Mouse (Mus musculus): Measurements from ENCODE around the gene Zfp281. TPM values are rescaled to one million over a fixed set of nuclear protein-coding genes. Genes with fewer than 3 reads are reported as not detected.
A peak's percentile ranks its signal among the peaks of the same experiment; 100 is the strongest.

Gene Zfp281
- polyA plus RNA-seq, 1 experiment from 2014 or later = 33.6 TPM

GRCm38 (mm10) chr1:136666513-136666912, 41.8 kb downstream of the Zfp281 start:
- Histone ChIP-seq H3K4me1 (peaks cover 14% of the 10 kb centered on the region), H3K27ac (no peak overlapping the region), H3K9ac (no peak overlapping the region), H3K4me3 (no peak overlapping the region), H3K27me3 (0 out of 2 replicates have a peak, but pooled peaks cover 3% of the 10 kb centered on the region), H3K4me2 (replicated peaks) (no peak overlapping the region), H3K36me3 (no peaks in the 10 kb centered on the region), H3K9me3 (replicated peaks) (no peaks in the 10 kb centered on the region)
- no peak for ATAC-seq (ENCODE audit: low FRiP score)
- WGBS = 77% methylated on average over 2 of the region's 2 CpGs

GRCm38 (mm10) chr1:136669926-136670325, 45.2 kb downstream of the Zfp281 start:
- no peak overlapping the region for H3K4me2 ChIP-seq (replicated peaks)
- WGBS = 79% methylated on average over 7 of the region's 7 CpGs
- no peak for ATAC-seq (ENCODE audit: low FRiP score)
- H3K4me3 ChIP-seq = no peak overlapping the region
- no peak overlapping the region for H3K27ac ChIP-seq
- H3K4me1 ChIP-seq = peaks cover 10% of the 10 kb centered on the region; the same call in 1 of the 2 replicates
- H3K9ac ChIP-seq = no peak overlapping the region
- H3K36me3 ChIP-seq = no peaks in the 10 kb centered on the region
- no peaks in the 10 kb centered on the region for H3K9me3 ChIP-seq (replicated peaks)
- 0 out of 2 replicates have a peak, but pooled peaks cover 3% of the 10 kb centered on the region for H3K27me3 ChIP-seq

- Histone ChIP-seq H3K9me3 (replicated peaks) (no peaks in the 10 kb centered on the region), H3K9ac (no peak overlapping the region), H3K4me1 (peaks cover 10% of the 10 kb centered on the region), H3K36me3 (no peaks in the 10 kb centered on the region), H3K4me2 (replicated peaks) (peak overlapping the region; percentile 13; the same call in 1 of the 2 replicates), H3K27me3 (0 out of 2 replicates have a peak, but pooled peaks cover 3% of the 10 kb centered on the region), H3K27ac (no peak overlapping the region), H3K4me3 (no peak overlapping the region)
- no peak for ATAC-seq (ENCODE audit: low FRiP score)
- 46% methylated on average over 16 of the region's 16 CpGs for WGBS
Measured at GRCm38 (mm10) chr1:136670421-136670820, 45.7 kb downstream of the Zfp281 start.

- 0 out of 2 replicates have a peak, but pooled peaks cover 3% of the 10 kb centered on the region for H3K27me3 ChIP-seq
- 80% methylated on average over 12 of the region's 12 CpGs for WGBS
- H3K27ac ChIP-seq = no peak overlapping the region
- no peaks in the 10 kb centered on the region for H3K36me3 ChIP-seq
- no peak for ATAC-seq (ENCODE audit: low FRiP score)
- H3K9ac ChIP-seq = no peak overlapping the region
- H3K9me3 ChIP-seq (replicated peaks) = no peaks in the 10 kb centered on the region
- no peak overlapping the region for H3K4me3 ChIP-seq
- peaks cover 10% of the 10 kb centered on the region for H3K4me1 ChIP-seq
- H3K4me2 ChIP-seq (replicated peaks) = no peak overlapping the region
Measured at GRCm38 (mm10) chr1:136671767-136672434, 47.2 kb downstream of the Zfp281 start.

GRCm38 (mm10) chr1:136672564-136672963, 47.9 kb downstream of the Zfp281 start:
- Histone ChIP-seq H3K36me3 (no peaks in the 10 kb centered on the region), H3K9ac (no peak overlapping the region), H3K9me3 (replicated peaks) (no peaks in the 10 kb centered on the region), H3K27ac (no peak overlapping the region), H3K4me2 (replicated peaks) (no peak overlapping the region), H3K4me3 (no peak overlapping the region), H3K27me3 (0 out of 2 replicates have a peak, but pooled peaks cover 3% of the 10 kb centered on the region), H3K4me1 (peaks cover 10% of the 10 kb centered on the region)
- 86% methylated on average over 6 of the region's 6 CpGs for WGBS
- no peak for ATAC-seq (ENCODE audit: low FRiP score)

- Histone ChIP-seq H3K4me3 (no peak overlapping the region), H3K4me2 (replicated peaks) (no peak overlapping the region), H3K4me1 (peaks cover 10% of the 10 kb centered on the region), H3K27me3 (0 out of 2 replicates have a peak, but pooled peaks cover 3% of the 10 kb centered on the region), H3K27ac (no peak overlapping the region), H3K36me3 (no peaks in the 10 kb centered on the region), H3K9ac (no peak overlapping the region), H3K9me3 (replicated peaks) (no peaks in the 10 kb centered on the region)
- WGBS = 58% methylated on average over 4 of the region's 4 CpGs
- ATAC-seq (ENCODE audit: low FRiP score) = no peak
Measured at GRCm38 (mm10) chr1:136673293-136673692, 48.6 kb downstream of the Zfp281 start.

GRCm38 (mm10) chr1:136674548-136675455, 50.1 kb downstream of the Zfp281 start:
- H3K27me3 ChIP-seq = 0 out of 2 replicates have a peak, but pooled peaks cover 3% of the 10 kb centered on the region
- peaks cover 10% of the 10 kb centered on the region for H3K4me1 ChIP-seq
- no peaks in the 10 kb centered on the region for H3K36me3 ChIP-seq
- WGBS = 12% methylated on average over 25 of the region's 25 CpGs
- H3K4me3 ChIP-seq = no peak overlapping the region
- H3K9me3 ChIP-seq (replicated peaks) = no peaks in the 10 kb centered on the region
- peak overlapping the region; percentile 15; the same call in 1 of the 2 replicates for H3K4me2 ChIP-seq (replicated peaks)
- H3K9ac ChIP-seq = no peak overlapping the region
- ATAC-seq (ENCODE audit: low FRiP score) = no peak
- H3K27ac ChIP-seq = no peak overlapping the region

- 90% methylated on average over 16 of the region's 16 CpGs for WGBS
- Histone ChIP-seq H3K4me1 (peaks cover 5% of the 10 kb centered on the region), H3K4me3 (no peak overlapping the region), H3K4me2 (replicated peaks) (no peak overlapping the region), H3K36me3 (no peaks in the 10 kb centered on the region), H3K9me3 (replicated peaks) (no peaks in the 10 kb centered on the region), H3K27ac (no peak overlapping the region), H3K27me3 (0 out of 2 replicates have a peak, but pooled peaks cover 3% of the 10 kb centered on the region), H3K9ac (no peak overlapping the region)
- no peak for ATAC-seq (ENCODE audit: low FRiP score)
Measured at GRCm38 (mm10) chr1:136675736-136676444, 51.2 kb downstream of the Zfp281 start.

- Histone ChIP-seq H3K4me1 (peaks cover 5% of the 10 kb centered on the region), H3K36me3 (no peaks in the 10 kb centered on the region), H3K27me3 (no peaks in the 10 kb centered on the region), H3K9ac (no peak overlapping the region), H3K9me3 (replicated peaks) (no peaks in the 10 kb centered on the region), H3K4me3 (no peak overlapping the region), H3K27ac (no peak overlapping the region), H3K4me2 (replicated peaks) (no peak overlapping the region)
- ATAC-seq (ENCODE audit: low FRiP score) = no peak
- WGBS = 89% methylated on average over 6 of the region's 6 CpGs
Measured at GRCm38 (mm10) chr1:136676445-136676755, 51.7 kb downstream of the Zfp281 start.

GRCm38 (mm10) chr1:136677847-136678325, 53.2 kb downstream of the Zfp281 start:
- H3K9me3 ChIP-seq (replicated peaks) = no peaks in the 10 kb centered on the region
- no peak overlapping the region for H3K4me3 ChIP-seq
- H3K27ac ChIP-seq = no peak overlapping the region
- WGBS = 82% methylated on average over 3 of the region's 3 CpGs
- H3K4me1 ChIP-seq = peaks cover 5% of the 10 kb centered on the region
- H3K27me3 ChIP-seq = no peaks in the 10 kb centered on the region
- H3K36me3 ChIP-seq = no peaks in the 10 kb centered on the region
- no peak overlapping the region for H3K9ac ChIP-seq
- ATAC-seq (ENCODE audit: low FRiP score) = no peak
- H3K4me2 ChIP-seq (replicated peaks) = no peak overlapping the region

GRCm38 (mm10) chr1:136678836-136679235, 54.1 kb downstream of the Zfp281 start:
- no peak overlapping the region for H3K4me2 ChIP-seq (replicated peaks)
- no peaks in the 10 kb centered on the region for H3K36me3 ChIP-seq
- H3K9ac ChIP-seq = no peak overlapping the region
- WGBS = 63% methylated on average over 4 of the region's 4 CpGs
- no peak overlapping the region for H3K4me3 ChIP-seq
- peaks cover 5% of the 10 kb centered on the region for H3K4me1 ChIP-seq
- no peaks in the 10 kb centered on the region for H3K9me3 ChIP-seq (replicated peaks)
- H3K27me3 ChIP-seq = no peaks in the 10 kb centered on the region
- no peak overlapping the region for H3K27ac ChIP-seq
- ATAC-seq (ENCODE audit: low FRiP score) = no peak
